Mouse (Mus musculus): ENCODE measurements around the gene Yjefn3.

Yjefn3 gene

GRCm38 (mm10) chr8:69881261-69881865, 21.1 kb downstream of the Yjefn3 start:
- DNase-seq (ENCODE audit: extremely low read depth, low read depth): no peak

- DNase-seq (ENCODE audit: extremely low read depth, low read depth): no peak
Observed at GRCm38 (mm10) chr8:69880841-69881240, 21.7 kb downstream of the Yjefn3 start.

- no peak for DNase-seq (ENCODE audit: extremely low read depth, low read depth)
Observed at GRCm38 (mm10) chr8:69879678-69880077, 22.8 kb downstream of the Yjefn3 start.

GRCm38 (mm10) chr8:69877992-69878391, 24.5 kb downstream of the Yjefn3 start:
- no peak for DNase-seq (ENCODE audit: extremely low read depth, low read depth)

GRCm38 (mm10) chr8:69877396-69877795, 25.1 kb downstream of the Yjefn3 start:
- DNase-seq (ENCODE audit: extremely low read depth, low read depth): no peak

- no peak for DNase-seq (ENCODE audit: extremely low read depth, low read depth)
Observed at GRCm38 (mm10) chr8:69876967-69877366, 25.5 kb downstream of the Yjefn3 start.

GRCm38 (mm10) chr8:69876097-69876496, 26.4 kb downstream of the Yjefn3 start:
- DNase-seq (ENCODE audit: extremely low read depth, low read depth): no peak

- no peak for DNase-seq (ENCODE audit: extremely low read depth, low read depth)
Observed at GRCm38 (mm10) chr8:69874654-69875053, 27.9 kb downstream of the Yjefn3 start.

- DNase-seq (ENCODE audit: extremely low read depth, low read depth): no peak
Observed at GRCm38 (mm10) chr8:69874155-69874554, 28.4 kb downstream of the Yjefn3 start.

- no peak for DNase-seq (ENCODE audit: extremely low read depth, low read depth)
Observed at GRCm38 (mm10) chr8:69870907-69871306, 31.6 kb downstream of the Yjefn3 start.

GRCm38 (mm10) chr8:69870003-69870765, 32.3 kb downstream of the Yjefn3 start:
- no peak for DNase-seq (ENCODE audit: extremely low read depth, low read depth)

- DNase-seq (ENCODE audit: extremely low read depth, low read depth): no peak
Observed at GRCm38 (mm10) chr8:69867696-69868326, 34.7 kb downstream of the Yjefn3 start.

- no peak for DNase-seq (ENCODE audit: extremely low read depth, low read depth)
Observed at GRCm38 (mm10) chr8:69864180-69864579, 38.3 kb downstream of the Yjefn3 start.

GRCm38 (mm10) chr8:69863387-69864020, 39.0 kb downstream of the Yjefn3 start:
- no peak for DNase-seq (ENCODE audit: extremely low read depth, low read depth)

GRCm38 (mm10) chr8:69861251-69861650, 41.3 kb downstream of the Yjefn3 start:
- DNase-seq (ENCODE audit: extremely low read depth, low read depth): no peak

- DNase-seq (ENCODE audit: extremely low read depth, low read depth): no peak
Observed at GRCm38 (mm10) chr8:69860807-69861206, 41.7 kb downstream of the Yjefn3 start.

GRCm38 (mm10) chr8:69853869-69854268, 48.6 kb downstream of the Yjefn3 start:
- DNase-seq (ENCODE audit: extremely low read depth, low read depth): no peak

GRCm38 (mm10) chr8:69850926-69851506, 51.5 kb downstream of the Yjefn3 start:
- no peak for DNase-seq (ENCODE audit: extremely low read depth, low read depth)

- DNase-seq (ENCODE audit: extremely low read depth, low read depth): no peak
Observed at GRCm38 (mm10) chr8:69849899-69850298, 52.6 kb downstream of the Yjefn3 start.

GRCm38 (mm10) chr8:69848951-69849350, 53.6 kb downstream of the Yjefn3 start:
- no peak for DNase-seq (ENCODE audit: extremely low read depth, low read depth)

- no peak for DNase-seq (ENCODE audit: extremely low read depth, low read depth)
Observed at GRCm38 (mm10) chr8:69847167-69848065, 55.1 kb downstream of the Yjefn3 start.

Measured in MEL-GATA-1-ER (cell line).